Mouse (Mus musculus): ENCODE measurements around the gene Atxn1.

Atxn1 gene

DNA sequence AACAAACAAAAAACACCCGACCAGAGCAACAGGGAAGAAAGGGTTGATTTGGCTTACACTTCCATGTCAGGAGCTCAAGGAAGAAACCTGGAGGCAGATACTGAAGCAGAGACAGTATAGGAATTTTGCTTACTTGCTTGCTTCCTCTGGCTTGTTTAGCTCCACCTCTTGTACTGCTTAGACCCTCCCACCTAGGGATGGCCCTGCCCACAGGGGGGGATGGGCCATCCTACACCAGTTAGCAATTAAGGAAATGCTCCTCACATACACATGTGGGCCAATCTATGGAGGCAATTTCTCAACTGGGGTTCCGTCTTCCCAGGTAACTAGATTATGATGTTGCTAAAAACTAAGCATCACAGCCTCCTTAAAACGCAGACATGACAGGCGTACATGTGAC, 39.5 kb downstream of the Atxn1 start:
- no peak for DNase-seq

DNA sequence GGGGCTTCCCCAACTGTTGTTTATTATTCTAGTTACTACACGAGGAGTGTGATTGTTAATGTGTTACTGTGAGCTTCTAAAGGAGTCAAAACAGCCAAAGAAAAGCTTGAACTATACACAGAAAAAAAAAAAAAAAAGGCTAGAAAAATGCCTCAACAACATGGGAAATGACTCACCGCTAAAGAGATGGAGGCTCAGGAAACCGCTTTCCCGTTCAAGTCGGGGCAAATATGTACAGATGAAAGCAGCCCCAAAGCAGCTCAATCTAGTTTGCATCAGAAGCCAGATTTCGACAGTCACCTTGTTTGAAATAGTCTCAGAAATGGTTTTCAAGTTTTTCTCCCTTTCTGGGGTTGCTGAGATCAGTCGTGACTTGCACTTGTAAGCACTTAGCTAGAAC, 40.3 kb downstream of the Atxn1 start:
- DNase-seq, result no peak

DNA sequence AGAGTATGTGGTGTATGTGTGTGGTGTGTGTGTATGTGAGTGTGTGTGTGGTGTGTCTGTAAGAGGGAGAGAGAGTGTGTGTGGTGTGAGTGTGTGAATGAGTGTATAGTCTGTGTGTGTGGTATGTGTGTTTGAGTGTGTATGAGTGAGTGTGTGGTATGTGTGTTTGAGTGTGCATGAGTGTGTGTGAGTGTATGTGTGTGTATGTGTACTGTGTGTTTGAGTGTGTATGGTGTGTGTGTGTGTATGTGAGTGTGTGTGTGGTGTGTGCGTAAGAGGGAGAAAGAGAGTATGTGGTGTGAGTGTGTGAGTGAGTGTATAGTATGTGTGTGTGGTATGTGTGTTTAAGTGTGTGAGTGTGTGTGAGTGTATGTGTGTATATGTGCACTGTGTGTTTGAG, 41.7 kb downstream of the Atxn1 start:
- DNase-seq, result no peak

DNA sequence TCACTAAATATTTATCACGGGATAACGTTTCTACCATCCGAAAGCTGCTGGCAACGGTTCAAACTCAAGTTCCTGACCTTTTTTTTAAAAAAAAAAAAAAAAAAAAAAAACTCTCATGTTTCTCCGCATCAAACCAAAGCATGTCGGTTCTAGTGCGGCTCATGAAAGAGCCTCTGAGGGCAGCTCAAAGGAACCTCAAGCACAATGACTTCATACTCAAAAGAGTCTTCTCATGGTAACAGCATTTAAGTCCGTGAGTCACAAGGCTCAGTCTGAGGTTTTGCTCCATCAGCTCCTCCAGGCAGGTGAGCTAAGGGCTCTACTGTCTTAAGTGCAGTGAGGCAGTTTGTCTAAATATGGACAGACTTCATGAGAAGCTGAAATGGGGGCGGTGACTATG, 42.3 kb downstream of the Atxn1 start:
- no peak for DNase-seq

DNA sequence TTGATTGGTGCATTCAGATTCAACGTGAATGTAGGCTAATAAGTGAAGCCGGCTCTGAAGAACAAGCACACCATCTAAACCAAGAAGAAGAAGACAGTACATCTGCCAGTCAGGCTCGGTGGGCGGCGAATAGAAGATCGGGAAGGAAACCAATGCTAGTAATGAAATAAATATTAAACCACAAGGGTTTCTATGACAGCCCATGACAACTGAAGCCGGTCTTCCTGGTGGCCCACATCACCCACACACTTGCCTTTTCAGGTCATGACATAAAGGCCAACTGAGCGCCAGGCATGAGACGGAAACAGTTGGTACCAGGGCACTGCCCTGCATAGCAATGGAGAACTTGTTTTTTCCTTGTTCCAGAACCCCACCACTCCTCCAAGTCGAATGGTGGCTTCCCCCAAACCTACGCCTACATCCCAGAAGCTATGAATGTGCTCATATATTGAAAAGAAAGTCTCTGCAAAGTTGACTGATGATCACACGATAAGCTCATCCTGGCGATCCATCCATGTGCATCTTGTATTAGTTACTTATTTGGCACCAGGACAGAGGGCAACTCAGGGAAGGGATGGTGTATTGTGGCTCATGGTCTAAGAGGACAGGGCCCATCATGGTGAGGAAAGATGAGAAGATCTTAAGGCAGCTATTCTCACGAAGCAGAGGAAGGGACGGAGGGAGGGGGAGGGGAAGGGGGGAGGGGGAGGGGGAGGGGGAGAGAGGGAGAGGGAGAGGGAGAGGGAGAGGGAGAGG, 45.7 kb downstream of the Atxn1 start:
- DNase-seq, result no peak

DNA sequence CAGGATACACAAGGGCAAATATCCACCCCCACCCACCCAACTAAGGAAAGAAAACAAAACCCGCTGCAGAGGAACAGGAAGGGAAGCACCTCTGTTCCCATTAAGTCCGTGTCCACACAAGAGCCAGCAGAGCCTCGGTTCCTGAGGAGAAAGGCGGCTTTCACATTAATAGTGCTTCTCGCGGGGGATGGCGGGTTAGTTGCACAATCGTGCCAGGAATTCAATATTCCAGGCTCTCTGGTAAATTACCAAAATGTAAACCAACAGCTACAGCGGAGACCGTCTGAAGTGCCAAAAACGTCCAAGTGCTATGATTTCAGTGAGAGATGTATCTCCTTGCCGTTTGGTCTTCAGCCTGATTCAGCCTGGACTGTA, 46.8 kb downstream of the Atxn1 start:
- no peak for DNase-seq

DNA sequence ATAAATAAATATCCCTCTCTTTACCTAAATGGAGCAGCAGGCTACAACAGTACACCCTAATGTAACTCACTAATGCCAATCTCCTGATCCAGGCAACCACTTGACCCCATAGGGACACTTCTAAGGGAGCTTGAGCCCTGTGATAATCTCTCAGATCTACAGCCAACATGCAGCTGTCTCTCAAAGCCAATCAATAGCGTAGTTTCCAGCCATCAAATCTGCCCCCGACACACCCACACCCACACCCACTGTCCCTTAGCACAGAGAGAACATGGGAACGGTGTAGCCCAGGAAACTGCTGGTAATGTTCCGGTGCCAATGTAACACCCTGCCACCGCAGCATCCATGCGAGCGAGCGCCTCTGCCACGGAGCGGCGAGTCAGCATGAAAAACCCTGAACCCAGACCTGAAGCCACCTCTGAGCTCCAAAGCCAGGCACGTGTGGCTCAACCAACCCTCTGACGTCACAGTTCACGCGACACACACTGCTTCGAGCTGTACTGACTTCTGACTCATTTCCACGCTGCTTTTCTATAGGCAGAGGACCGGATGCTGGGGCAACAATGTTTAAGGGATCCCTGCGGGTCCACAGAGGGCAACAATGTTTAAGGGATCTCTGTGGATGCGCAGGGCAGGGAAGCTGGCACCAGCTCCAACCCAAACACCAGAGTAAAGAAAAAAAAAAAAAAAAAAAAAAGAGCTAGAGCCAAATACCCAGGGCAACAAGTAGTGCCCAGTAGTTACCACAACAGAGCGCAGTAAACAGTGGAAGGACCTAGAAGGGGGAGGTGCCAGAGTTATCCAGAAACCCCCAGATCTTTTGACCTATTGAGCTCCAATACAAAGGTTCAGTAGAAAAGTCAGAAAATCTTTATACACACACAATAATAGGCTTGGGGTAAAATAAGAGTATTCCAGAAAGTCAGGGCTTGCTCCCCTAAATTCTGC, 47.5 kb downstream of the Atxn1 start:
- no peak for DNase-seq

DNA sequence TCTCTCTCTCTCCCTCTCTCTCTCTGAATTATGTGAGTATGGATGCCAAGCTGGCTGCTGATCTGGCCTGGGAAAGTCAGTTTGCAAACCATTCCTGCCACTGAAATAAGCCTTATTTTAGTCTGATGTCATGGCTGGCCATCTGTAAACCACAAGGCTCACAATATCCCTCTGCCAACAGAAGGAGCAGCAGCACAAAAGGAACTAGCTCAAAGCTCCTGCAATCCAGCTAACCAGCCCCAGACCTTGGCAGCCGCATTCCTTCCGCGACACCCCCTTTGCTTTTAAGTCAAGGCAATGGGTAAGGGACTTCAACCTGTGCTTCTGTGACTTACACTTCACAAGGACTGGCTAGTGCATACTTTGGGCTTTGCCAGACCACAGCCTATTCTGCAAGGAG, 48.9 kb downstream of the Atxn1 start:
- DNase-seq, result peak in 1 of 2 experiments; percentile 20

DNA sequence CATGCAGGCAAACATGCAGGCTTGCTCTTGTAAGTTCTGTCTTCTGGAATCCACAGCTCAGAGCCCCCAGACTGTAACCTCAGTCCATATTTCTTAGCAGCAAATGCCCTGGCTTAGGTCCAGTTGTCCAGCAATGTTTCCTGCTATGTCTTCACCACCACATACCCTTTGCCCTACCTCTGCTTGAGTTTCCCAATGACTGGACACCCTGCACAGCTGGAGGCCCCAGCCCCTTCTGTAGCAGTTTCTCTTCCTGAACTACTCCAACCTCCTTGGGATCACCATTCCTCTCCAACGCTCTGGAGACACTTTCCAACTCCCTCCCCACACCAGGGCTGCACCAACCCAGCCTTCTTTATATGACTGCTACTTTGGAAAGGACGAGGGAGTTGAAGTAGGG, 49.8 kb downstream of the Atxn1 start:
- no peak for DNase-seq

DNA sequence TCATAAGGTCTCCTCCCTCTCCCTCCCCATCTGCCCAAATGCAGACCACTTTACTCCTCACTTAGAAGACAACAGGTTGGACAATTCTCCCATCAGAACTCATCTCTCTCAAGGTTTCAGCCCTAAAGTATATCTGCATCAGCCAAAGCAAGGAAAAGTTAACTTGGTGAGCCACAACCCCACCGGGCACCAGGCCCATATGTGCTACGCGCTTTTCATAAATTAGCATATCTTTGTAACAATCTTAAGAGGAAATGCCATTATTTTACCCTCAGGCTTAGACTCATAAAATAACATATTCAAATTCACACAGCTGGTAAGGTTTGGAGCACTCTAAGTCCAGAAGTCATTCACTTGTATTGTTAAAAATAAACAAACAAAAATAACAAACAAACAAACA, 50.7 kb downstream of the Atxn1 start:
- no peak for DNase-seq

DNA sequence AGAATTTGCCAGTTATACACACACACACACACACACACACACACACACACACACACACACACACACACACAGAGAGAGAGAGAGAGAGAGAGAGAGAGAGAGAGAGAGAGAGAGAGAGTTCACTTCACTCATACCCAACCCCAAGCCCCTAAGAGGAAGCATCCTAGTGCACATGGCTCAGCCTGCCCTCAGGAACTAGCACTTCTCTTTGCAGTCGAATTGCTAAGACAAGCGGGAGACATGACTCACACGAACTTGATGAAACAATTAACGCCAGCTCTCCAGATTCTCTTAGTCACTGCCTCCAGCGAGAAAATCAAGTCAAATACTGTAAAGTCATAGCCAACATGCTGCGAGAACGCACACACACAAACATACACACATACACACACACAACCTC, 53.0 kb downstream of the Atxn1 start:
- no peak for DNase-seq

DNA sequence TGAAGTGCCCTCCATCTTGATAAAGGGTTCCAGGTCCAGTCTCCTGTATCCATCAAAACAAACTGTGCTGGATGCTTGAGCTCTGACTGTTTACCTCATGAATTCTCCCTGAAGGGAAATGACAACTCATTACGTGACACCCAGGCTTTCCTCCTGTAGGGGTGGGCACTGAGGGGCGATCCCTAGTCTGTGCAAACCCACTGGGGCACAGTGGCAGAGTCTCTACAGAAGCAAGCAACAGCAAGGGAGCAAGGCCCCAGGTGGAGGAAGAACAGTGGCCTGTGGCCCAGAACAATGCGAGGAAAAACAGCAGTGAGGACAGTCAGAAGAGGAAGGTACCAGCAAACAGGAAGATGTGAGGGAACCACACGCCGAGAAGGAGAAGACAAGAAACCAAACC, 53.7 kb downstream of the Atxn1 start:
- no peak for DNase-seq

DNA sequence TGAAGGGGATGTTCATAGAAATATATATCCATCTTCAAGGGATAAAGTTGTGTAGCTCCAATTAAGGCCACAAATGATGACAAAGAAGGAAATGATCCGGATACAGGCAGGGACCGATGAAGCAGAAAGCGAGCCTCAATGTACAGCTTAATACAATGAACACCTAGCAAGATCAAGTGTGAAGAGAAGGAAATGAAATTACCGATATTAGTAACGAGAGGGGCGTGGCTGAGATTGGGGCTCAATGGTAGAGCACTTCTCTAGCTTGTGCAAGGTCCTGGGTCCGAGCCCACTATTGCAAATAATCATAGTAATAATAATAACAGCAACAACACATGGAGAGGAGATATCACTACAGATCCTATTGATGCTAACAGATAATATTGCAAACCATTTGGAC, 54.5 kb downstream of the Atxn1 start:
- no peak for DNase-seq

DNA sequence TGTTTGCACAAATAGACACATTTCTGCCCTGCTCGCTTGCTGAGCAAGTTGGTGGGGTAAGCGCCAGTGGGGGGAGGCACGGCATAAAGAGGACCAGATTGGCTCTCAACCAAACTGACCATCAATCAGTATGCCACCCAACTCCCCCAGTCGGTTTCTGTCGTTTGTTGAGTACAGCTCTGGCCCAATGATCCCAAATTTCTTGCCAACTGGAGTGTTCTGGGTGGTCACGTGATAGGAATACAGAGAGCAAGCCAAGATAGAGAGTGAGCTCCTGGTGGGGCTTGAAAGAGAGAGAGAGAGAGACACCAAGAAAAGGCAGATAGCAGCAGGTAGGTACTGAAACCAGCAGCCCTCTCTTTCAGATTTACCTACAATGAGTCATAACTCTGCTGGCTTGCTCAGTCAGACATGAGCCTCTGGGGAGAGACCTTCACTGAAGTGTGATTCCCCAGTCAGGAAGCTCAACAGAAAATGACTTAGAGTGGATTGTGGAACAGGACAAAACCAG, 57.6 kb downstream of the Atxn1 start:
- peak; percentile 66 to 67 for DNase-seq

DNA sequence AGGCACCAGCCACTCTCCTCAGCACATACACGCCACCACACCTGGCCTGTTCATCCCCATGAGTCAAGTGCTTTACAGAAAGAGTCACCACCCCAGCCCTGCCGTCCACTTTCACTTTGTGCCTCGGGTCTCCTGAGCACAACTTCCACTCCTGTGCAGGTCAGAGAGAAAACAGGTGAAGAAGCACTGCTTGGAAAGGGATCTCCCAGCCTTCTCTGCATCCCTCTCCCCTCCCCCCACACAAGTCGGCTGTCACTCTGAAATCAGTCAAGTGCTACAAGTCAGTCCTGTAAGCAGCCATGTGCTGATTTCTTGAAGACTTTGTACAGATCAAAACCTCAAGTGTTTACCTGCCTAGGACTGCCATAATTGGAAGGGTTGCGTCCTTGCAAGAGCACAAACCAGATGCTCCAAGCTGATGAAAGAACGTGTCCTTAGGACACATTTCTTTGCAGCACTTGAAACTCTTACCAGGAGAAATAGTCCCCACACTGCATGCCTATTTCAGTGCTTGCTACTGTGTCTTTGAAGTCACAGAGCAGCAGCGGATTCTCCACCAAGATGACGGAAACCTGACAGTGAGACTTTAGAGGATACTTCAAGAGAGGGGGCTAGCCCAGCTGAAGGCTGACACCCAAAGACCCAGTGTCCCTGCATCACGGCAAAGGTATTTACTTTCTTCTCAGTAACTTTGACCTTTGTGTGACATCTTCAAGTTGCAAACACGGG, 58.2 kb downstream of the Atxn1 start:
- no peak for DNase-seq

DNA sequence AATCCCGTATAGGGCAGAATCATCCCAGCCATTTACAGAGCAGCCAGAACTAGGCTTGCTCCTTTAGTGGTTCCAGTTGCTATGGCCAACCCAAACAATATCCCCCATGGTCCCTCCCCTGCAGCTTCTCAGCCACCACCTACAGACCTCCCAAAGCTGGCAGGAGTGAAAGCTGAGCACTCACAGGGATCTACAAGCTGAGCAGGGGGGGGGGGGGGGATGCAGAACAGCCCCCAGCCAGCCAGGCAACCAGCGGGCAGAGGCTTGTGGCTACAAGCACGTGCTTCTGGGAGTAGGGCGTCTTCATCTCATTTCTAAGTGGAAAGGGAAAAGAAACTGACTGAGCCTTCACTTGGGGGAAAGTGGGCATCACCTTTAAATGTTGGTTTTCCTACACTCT, 59.9 kb downstream of the Atxn1 start:
- no peak for DNase-seq

DNA sequence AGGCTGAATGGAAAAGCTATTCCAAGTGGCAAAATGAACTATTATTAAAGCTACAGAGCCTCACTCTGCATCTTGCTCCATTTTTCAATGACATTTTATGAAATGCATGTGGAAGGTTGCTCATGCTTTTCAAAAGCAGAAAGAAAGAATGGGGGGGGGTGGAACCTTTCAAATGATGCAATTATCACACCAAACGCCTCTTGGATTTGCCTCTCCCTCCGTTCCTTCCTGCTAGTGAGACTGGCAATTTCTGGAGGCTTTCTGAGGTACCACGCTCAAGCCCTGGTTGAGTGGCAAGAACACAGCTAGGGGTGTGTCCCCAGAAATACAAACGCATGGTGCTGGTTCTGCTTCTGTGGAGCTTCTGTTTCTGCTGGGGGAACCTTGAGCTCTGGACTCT, 60.4 kb downstream of the Atxn1 start:
- DNase-seq, result no peak

DNA sequence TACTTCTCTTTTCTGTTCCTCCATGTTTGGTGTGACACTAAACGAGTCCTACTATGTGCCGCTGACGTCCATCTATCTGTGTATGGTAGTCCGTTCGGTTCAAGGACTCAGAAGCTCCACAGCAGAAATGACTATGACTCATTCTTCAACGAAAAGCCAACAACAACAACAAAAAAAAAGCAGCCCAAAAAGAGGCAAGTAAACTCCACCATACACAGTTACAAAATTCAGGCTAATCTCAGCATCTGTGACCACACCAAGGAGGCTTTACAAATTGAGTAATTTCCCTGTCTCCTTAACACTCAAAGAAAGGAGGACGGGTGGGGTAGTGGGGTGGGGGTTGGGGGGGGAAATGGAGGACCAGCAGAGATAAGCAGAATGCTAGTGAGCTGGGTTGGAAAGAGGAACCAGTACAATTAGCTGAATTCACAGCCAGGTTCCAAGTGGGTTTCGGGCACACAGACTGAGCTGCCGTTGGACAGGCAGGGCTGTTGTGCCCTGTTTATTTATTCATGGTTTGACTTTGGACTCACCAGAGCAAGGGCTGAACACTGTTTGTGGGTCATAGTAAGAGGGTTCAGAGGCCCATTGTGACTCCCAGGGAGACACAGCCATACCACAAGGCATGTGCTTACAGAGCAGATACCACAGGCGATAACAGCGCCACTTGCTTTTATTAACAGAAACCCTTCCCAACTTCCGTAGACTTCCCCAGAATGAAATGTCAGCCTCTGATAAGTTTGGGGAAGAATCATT, 61.1 kb downstream of the Atxn1 start:
- DNase-seq, result no peak

DNA sequence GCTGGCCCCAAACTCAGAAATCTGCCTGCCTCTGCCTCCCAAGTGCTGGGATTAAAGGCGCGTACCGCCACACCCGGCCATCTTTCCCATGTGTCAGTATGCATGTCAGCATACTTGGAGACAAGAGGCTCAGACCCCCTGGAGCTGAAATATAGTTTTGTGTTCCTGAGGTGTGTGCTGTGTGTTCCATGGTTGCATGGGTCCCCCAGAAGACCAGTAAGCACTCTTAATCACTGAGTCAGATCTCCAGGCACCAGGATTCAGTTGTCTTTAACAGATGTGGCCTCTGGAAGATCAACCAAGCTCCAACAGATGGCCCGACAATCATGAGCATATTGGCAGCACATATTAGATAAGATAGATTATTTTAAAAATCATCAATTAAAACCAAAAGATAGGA, 62.4 kb downstream of the Atxn1 start:
- no peak for DNase-seq

DNA sequence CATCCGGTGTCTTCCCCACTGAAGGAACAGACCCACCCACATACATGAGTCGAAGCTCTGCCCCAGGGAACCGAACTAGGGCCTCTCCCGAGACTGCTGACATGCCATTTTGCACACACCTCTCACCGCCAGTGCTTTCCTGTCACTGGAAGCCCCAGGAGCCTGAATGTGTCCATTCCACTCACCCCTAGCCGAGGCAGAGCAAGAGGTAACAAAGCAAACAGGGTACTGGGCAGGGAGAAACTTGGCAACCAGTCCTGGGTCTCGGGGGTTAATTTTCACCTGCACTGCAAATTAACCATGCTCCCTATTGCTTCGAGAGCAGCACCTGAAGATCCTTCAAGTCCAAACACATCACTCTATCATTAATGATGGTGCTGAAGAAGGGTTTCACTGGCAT, 64.0 kb downstream of the Atxn1 start:
- DNase-seq, result no peak

DNA sequence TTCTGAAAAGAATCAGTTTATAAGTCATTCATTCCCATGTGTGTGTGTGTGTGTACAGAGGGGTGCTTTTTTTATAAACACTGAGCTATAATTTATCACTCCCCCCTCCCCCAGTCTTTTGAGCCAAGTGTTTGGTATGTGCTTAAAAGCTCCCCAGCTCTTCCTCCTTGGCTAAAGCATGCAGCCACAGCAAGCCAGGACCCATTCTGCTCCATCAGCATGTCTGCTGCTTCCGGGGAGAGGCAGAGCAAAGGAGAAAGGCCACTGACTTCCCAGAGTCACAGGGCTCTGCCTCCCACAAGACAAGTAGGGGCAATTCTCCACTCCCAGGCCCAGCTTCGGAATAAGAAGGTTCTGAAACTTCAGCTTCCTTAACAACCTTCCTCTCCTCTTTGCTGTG, 67.2 kb downstream of the Atxn1 start:
- DNase-seq, result no peak

DNA sequence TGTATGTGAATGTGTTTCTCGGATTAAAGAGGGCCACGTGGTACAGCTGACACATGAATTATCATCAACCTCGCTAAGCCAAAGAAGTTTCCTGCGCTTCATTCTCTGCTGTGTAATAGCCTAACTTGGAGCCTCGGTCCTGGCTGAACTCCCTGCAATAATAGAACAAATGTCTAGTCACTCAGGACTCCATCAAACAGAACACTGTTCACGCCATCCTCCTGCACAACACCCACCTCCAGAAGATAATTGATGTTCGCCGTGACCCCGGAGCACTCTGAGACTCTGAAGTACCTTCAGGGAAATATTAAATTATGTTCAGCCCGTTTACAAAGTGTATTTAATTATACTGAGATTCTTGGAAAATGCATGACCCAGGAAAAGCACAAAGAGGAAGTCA, 70.0 kb downstream of the Atxn1 start:
- DNase-seq, result no peak

DNA sequence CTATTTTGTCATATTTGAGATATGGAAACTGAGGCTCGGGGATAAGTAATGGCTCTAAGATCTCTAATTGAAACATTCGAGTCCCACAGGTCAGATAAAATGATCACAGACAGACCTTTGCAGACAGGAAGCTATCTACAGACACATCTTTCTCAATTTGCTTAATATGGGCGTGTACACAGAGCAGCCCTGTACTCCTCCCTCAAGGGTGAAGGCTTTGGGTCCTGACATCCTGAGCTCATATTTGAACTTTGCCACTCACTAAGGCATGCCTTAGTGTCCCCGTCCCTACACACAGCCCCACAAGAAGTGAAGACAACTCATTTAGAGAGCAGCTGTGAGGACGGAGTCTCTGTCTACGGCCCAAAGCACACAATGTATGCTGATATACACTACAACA, 70.6 kb downstream of the Atxn1 start:
- DNase-seq, result no peak
